Mouse (Mus musculus) adrenal gland, postnatal 36 days (tissue): Measurements from ENCODE around the gene Ogt. TPM values are rescaled to one million over a fixed set of nuclear protein-coding genes. Genes with fewer than 3 reads are reported as not detected.

ENCODE experiments used
- total RNA-seq, 2 experiments: library from RNA; stranded (reverse); gene quantifications; 2 replicates each; pipeline ENCODE4 v1.2.3; 2021

Gene Ogt
- total RNA-seq, 2 experiments from 2014 or later: 144 to 177 TPM

Other genes with a start within 250 kb of the Ogt start
- gene Zmym3, start 219.2 kb upstream of the Ogt start, total RNA-seq: 10 to 100 TPM; 65.0 to 66.3 TPM
- gene Nono, start 210.7 kb upstream of the Ogt start, total RNA-seq: 100 to 1,000 TPM; 185 to 193 TPM
- gene Itgb1bp2, start 191.0 kb upstream of the Ogt start, total RNA-seq: under 1 TPM; 0.63 to 0.66 TPM
- gene Taf1, start 107.3 kb upstream of the Ogt start, total RNA-seq: 10 to 100 TPM; 33.1 to 48.1 TPM
- under 1 TPM; 0.16 to 0.17 TPM for gene Cxcr3, start 94.2 kb downstream of the Ogt start, total RNA-seq
- gene Gm4779, start 154.4 kb downstream of the Ogt start, total RNA-seq: not detected
- gene 8030474K03Rik, start 154.6 kb downstream of the Ogt start, total RNA-seq: not detected
- gene Nhsl2, start 209.3 kb downstream of the Ogt start, total RNA-seq: 1 to 10 TPM; 3.6 to 7.1 TPM